Mouse (Mus musculus) activated CD4-positive, CD25-positive, alpha-beta regulatory T cell, adult 4 months (primary cell): Measurements from ENCODE around the gene Edf1. TPM values are rescaled to one million over a fixed set of nuclear protein-coding genes. Genes with fewer than 3 reads are reported as not detected.

Experiments
- ATAC-seq: one replicate; pipeline ENCODE4 v1.8.0; 2017
- polyA plus RNA-seq, 2 experiments: library from polyadenylated mRNA; unstranded; fragments of 100-300 nt; shearing (Covaris generic); gene quantifications; one replicate each; pipeline ENCODE4 v1.2.1; 2017

Edf1 gene
- polyA plus RNA-seq, 2 experiments from 2014 or later = 290 to 402 TPM

- no peak for ATAC-seq
Measured at GRCm38 (mm10) chr2:25582466-25583119, 24.9 kb downstream of the Edf1 start.

GRCm38 (mm10) chr2:25583120-25583481 lies 25.5 kb downstream of the Edf1 start:
- ATAC-seq = no peak

- ATAC-seq = no peak
Measured at GRCm38 (mm10) chr2:25583571-25583970, 25.9 kb downstream of the Edf1 start.

- no peak for ATAC-seq
Measured at GRCm38 (mm10) chr2:25584152-25584551, 26.5 kb downstream of the Edf1 start.

- ATAC-seq = no peak
Measured at GRCm38 (mm10) chr2:25584856-25585255, 27.2 kb downstream of the Edf1 start.

GRCm38 (mm10) chr2:25585601-25586000 lies 28.0 kb downstream of the Edf1 start:
- ATAC-seq = no peak

- no peak for ATAC-seq
Measured at GRCm38 (mm10) chr2:25587290-25587689, 29.6 kb downstream of the Edf1 start.

GRCm38 (mm10) chr2:25588227-25588907 lies 30.7 kb downstream of the Edf1 start:
- ATAC-seq = no peak

GRCm38 (mm10) chr2:25591863-25592262 lies 34.2 kb downstream of the Edf1 start:
- no peak for ATAC-seq

GRCm38 (mm10) chr2:25596765-25597510 lies 39.3 kb downstream of the Edf1 start:
- ATAC-seq = no peak

GRCm38 (mm10) chr2:25598749-25599148 lies 41.1 kb downstream of the Edf1 start:
- ATAC-seq = no peak

GRCm38 (mm10) chr2:25600037-25600436 lies 42.4 kb downstream of the Edf1 start:
- ATAC-seq = no peak

- ATAC-seq = no peak
Measured at GRCm38 (mm10) chr2:25602526-25602925, 44.9 kb downstream of the Edf1 start.

GRCm38 (mm10) chr2:25607761-25608622 lies 50.3 kb downstream of the Edf1 start, which contains the start of gene Rabl6:
TSS of gene Rabl6 (minus strand) at chr2:25608521.
- ATAC-seq = peak; percentile 77

GRCm38 (mm10) chr2:25608671-25609070 lies 51.0 kb downstream of the Edf1 start:
- ATAC-seq = peak; percentile 38

Other genes starting within 250 kb of the Edf1 start
- not detected for gene Grin1, start 238.7 kb upstream of the Edf1 start, polyA plus RNA-seq
- 10 to 100 TPM; 19.7 to 23.2 TPM for gene Man1b1, start 225.5 kb upstream of the Edf1 start, polyA plus RNA-seq
- gene Dpp7, start 201.5 kb upstream of the Edf1 start, polyA plus RNA-seq = 10 to 100 TPM; 10.3 to 13.9 TPM
- gene Uap1l1, start 192.2 kb upstream of the Edf1 start, polyA plus RNA-seq = 10 to 100 TPM; 13.3 to 15.0 TPM
- gene Sapcd2, start 185.5 kb upstream of the Edf1 start, polyA plus RNA-seq = 1 to 10 TPM; 1.8 to 2.6 TPM
- under 1 TPM in 1 of 2 experiments, not detected in 1; 0.17 TPM for gene Entpd2, start 162.0 kb upstream of the Edf1 start, polyA plus RNA-seq
- gene Npdc1, start 158.5 kb upstream of the Edf1 start, polyA plus RNA-seq = 1 to 10 TPM; 1.2 to 1.7 TPM
- gene Fut7, start 134.6 kb upstream of the Edf1 start, polyA plus RNA-seq = 10 to 100 TPM; 13.6 to 13.8 TPM
- 10 to 100 TPM; 32.8 to 41.4 TPM for gene Abca2, start 129.1 kb upstream of the Edf1 start, polyA plus RNA-seq
- gene Clic3, start 101.0 kb upstream of the Edf1 start, polyA plus RNA-seq = 1 to 10 TPM; 2.0 to 2.2 TPM
- gene Paxx, start 96.8 kb upstream of the Edf1 start, polyA plus RNA-seq = 10 to 100 TPM; 72.8 to 74.8 TPM
- gene Ptgds, start 87.8 kb upstream of the Edf1 start, polyA plus RNA-seq = not detected
- gene Lcn12, start 63.9 kb upstream of the Edf1 start, polyA plus RNA-seq = not detected
- 10 to 100 TPM; 51.3 to 71.1 TPM for gene Fbxw5, start 57.1 kb upstream of the Edf1 start, polyA plus RNA-seq
- gene C8g, start 56.1 kb upstream of the Edf1 start, polyA plus RNA-seq = 1 to 10 TPM; 3.1 to 3.2 TPM
- 10 to 100 TPM; 60.9 to 67.0 TPM for gene Traf2, start 10.9 kb upstream of the Edf1 start, polyA plus RNA-seq
- under 1 TPM; 0.40 to 0.91 TPM for gene Mamdc4, start 17.0 kb downstream of the Edf1 start, polyA plus RNA-seq
- gene Phpt1, start 17.4 kb downstream of the Edf1 start, polyA plus RNA-seq = 10 to 100 TPM; 55.3 to 61.6 TPM
- gene Ajm1, start 23.9 kb downstream of the Edf1 start, polyA plus RNA-seq = under 1 TPM in 1 of 2 experiments, not detected in 1; 0.07 TPM
- 10 to 100 TPM; 16.1 to 19.8 TPM for gene Rabl6, start 50.7 kb downstream of the Edf1 start, polyA plus RNA-seq
- gene Ccdc183, start 59.8 kb downstream of the Edf1 start, polyA plus RNA-seq = not detected
- gene Tmem141, start 64.2 kb downstream of the Edf1 start, polyA plus RNA-seq = 1 to 10 TPM in 1 of 2 experiments, not detected in 1; 1.8 TPM
- 1 to 10 TPM in 1 of 2 experiments, under 1 TPM in 1; 0.83 to 1.7 TPM for gene Fcna, start 70.2 kb downstream of the Edf1 start, polyA plus RNA-seq
- gene Lcn8, start 95.3 kb downstream of the Edf1 start, polyA plus RNA-seq = not detected
- gene Lcn5, start 100.1 kb downstream of the Edf1 start, polyA plus RNA-seq = not detected
- not detected for gene Lcn6, start 118.9 kb downstream of the Edf1 start, polyA plus RNA-seq
- not detected for gene Lcn10, start 124.9 kb downstream of the Edf1 start, polyA plus RNA-seq
- not detected for gene Obp2a, start 142.2 kb downstream of the Edf1 start, polyA plus RNA-seq
- 10 to 100 TPM; 61.8 to 76.5 TPM for gene Bmyc, start 148.9 kb downstream of the Edf1 start, polyA plus RNA-seq
- not detected for gene Obp2b, start 179.2 kb downstream of the Edf1 start, polyA plus RNA-seq
- not detected for gene Lcn3, start 207.7 kb downstream of the Edf1 start, polyA plus RNA-seq
- not detected for gene Lcn11, start 219.2 kb downstream of the Edf1 start, polyA plus RNA-seq
- gene Gm13539, start 224.4 kb downstream of the Edf1 start, polyA plus RNA-seq = not detected